Mouse (Mus musculus) adrenal gland, postnatal 4 days (tissue): ENCODE results near the gene 1700020D05Rik. TPM values are rescaled to one million over a fixed set of nuclear protein-coding genes. Genes with fewer than 3 reads are reported as not detected.

Experiments used
- DNase-seq, 2 experiments: peaks; one replicate each; pipeline ENCODE4 v3.0.0; 2021 to 2022; ENCODE audit warnings: low spot score in 2 of 2, mixed read lengths in 2 of 2
- total RNA-seq, 2 experiments: library from RNA; stranded (reverse); gene quantifications; 2 replicates each; pipeline ENCODE4 v1.2.3; 2021

The 1700020D05Rik gene
- total RNA-seq, 2 experiments from 2014 or later = 3.0 to 3.5 TPM

DNA sequence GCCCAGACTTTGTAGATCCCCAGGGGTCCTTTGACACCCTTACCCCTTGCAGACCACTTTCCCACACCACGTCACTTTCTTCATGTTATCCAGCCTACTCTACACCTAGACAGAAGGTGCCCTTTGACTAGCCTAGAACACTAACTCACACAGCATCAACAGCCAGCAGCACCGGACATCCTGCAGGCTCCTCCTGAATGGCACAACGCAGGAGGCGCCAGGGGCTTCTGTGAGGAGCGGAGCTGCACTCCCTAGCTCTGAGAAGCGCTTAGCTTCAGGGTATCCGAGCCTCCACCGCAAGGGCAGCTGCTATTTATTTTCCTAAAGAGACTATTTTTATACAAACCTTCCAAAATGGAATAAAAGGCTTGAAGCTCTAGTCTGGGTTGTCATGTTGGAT lies 48.0 kb downstream of the 1700020D05Rik start:
- DNase-seq = no peak

DNA sequence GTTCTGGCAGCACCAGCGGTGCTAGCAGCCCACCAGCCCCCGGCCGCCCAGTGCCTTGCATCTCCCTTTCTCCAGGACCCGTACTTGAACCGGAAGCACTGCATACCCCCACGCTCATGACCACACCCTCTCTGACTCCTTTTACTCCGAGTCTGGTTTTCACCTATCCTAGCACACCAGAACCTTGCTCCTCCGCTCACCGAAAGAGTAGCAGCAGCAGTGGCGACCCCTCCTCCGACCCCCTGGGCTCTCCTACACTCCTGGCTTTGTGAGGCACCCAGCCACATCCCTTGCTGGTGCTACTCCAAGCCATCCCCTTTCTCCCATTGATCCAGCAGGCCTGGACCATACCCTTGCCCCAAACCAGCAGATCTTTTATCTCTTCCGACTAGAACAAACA lies 48.5 kb downstream of the 1700020D05Rik start:
- no peak for DNase-seq

Other genes starting within 250 kb of the 1700020D05Rik start
- gene Pacs1, start 230.7 kb downstream of the 1700020D05Rik start, total RNA-seq = 10 to 100 TPM; 35.0 to 39.4 TPM
- gene Sf3b2, start 208.3 kb downstream of the 1700020D05Rik start, total RNA-seq = 100 to 1,000 TPM; 210 to 224 TPM
- gene Gal3st3, start 205.5 kb downstream of the 1700020D05Rik start, total RNA-seq = under 1 TPM; 0.45 to 0.67 TPM
- not detected for gene Catsper1, start 168.0 kb downstream of the 1700020D05Rik start, total RNA-seq
- gene Cst6, start 154.2 kb downstream of the 1700020D05Rik start, total RNA-seq = 1 to 10 TPM; 2.6 to 3.4 TPM
- 10 to 100 TPM; 36.5 to 42.2 TPM for gene Eif1ad, start 137.0 kb downstream of the 1700020D05Rik start, total RNA-seq
- 100 to 1,000 TPM; 153 to 164 TPM for gene Banf1, start 136.6 kb downstream of the 1700020D05Rik start, total RNA-seq
- gene Sart1, start 115.1 kb downstream of the 1700020D05Rik start, total RNA-seq = 100 to 1,000 TPM in 1 of 2 experiments, 10 to 100 TPM in 1; 98.7 to 123 TPM
- not detected for gene Tsga10ip, start 101.3 kb downstream of the 1700020D05Rik start, total RNA-seq
- 100 to 1,000 TPM; 236 to 266 TPM for gene Drap1, start 78.8 kb downstream of the 1700020D05Rik start, total RNA-seq
- gene AI837181, start 78.6 kb downstream of the 1700020D05Rik start, total RNA-seq = 10 to 100 TPM; 55.1 to 56.7 TPM
- gene Fosl1, start 56.2 kb downstream of the 1700020D05Rik start, total RNA-seq = under 1 TPM in 1 of 2 experiments, not detected in 1; 0.20 TPM
- 10 to 100 TPM; 10.4 to 10.6 TPM for gene Ccdc85b, start 45.9 kb downstream of the 1700020D05Rik start, total RNA-seq
- gene Fibp, start 43.2 kb downstream of the 1700020D05Rik start, total RNA-seq = 100 to 1,000 TPM; 134 to 137 TPM
- gene Ctsw, start 35.3 kb downstream of the 1700020D05Rik start, total RNA-seq = 1 to 10 TPM in 1 of 2 experiments, under 1 TPM in 1; 0.67 to 1.3 TPM
- gene Efemp2, start 29.8 kb downstream of the 1700020D05Rik start, total RNA-seq = 10 to 100 TPM; 80.0 to 88.0 TPM
- gene Mus81, start 15.4 kb downstream of the 1700020D05Rik start, total RNA-seq = 10 to 100 TPM; 24.9 to 29.8 TPM
- 100 to 1,000 TPM; 789 to 859 TPM for gene Cfl1, start 13.3 kb downstream of the 1700020D05Rik start, total RNA-seq
- gene Snx32, start 6.8 kb upstream of the 1700020D05Rik start, total RNA-seq = 10 to 100 TPM; 15.1 to 16.0 TPM
- gene Ovol1, start 56.9 kb upstream of the 1700020D05Rik start, total RNA-seq = 1 to 10 TPM in 1 of 2 experiments, not detected in 1; 1.6 TPM
- 1 to 10 TPM; 6.0 to 8.9 TPM for gene Ap5b1, start 64.2 kb upstream of the 1700020D05Rik start, total RNA-seq
- gene Rnaseh2c, start 98.1 kb upstream of the 1700020D05Rik start, total RNA-seq = 100 to 1,000 TPM; 109 to 110 TPM
- 10 to 100 TPM; 69.0 to 83.1 TPM for gene Kat5, start 106.5 kb upstream of the 1700020D05Rik start, total RNA-seq
- gene Rela, start 133.7 kb upstream of the 1700020D05Rik start, total RNA-seq = 10 to 100 TPM; 71.0 to 73.6 TPM
- gene Sipa1, start 159.9 kb upstream of the 1700020D05Rik start, total RNA-seq = 10 to 100 TPM; 85.0 to 90.1 TPM
- gene Map3k11, start 185.0 kb upstream of the 1700020D05Rik start, total RNA-seq = 10 to 100 TPM; 56.9 to 57.4 TPM
- 100 to 1,000 TPM; 117 to 123 TPM for gene Pcnx3, start 185.1 kb upstream of the 1700020D05Rik start, total RNA-seq
- gene Kcnk7, start 200.6 kb upstream of the 1700020D05Rik start, total RNA-seq = not detected
- 10 to 100 TPM; 34.9 to 35.6 TPM for gene Ehbp1l1, start 222.5 kb upstream of the 1700020D05Rik start, total RNA-seq
- gene Fam89b, start 225.9 kb upstream of the 1700020D05Rik start, total RNA-seq = 10 to 100 TPM; 63.5 to 67.5 TPM
- 100 to 1,000 TPM; 277 to 287 TPM for gene Ltbp3, start 237.1 kb upstream of the 1700020D05Rik start, total RNA-seq